Mouse (Mus musculus): ENCODE measurements at regions not wholly inside any gene's neighbourhood (a gene's known extent, or its start where the extent isn't known, plus 50 kb on each side); places are given as distances from the start of the nearest gene placed in this dataset.

DNA sequence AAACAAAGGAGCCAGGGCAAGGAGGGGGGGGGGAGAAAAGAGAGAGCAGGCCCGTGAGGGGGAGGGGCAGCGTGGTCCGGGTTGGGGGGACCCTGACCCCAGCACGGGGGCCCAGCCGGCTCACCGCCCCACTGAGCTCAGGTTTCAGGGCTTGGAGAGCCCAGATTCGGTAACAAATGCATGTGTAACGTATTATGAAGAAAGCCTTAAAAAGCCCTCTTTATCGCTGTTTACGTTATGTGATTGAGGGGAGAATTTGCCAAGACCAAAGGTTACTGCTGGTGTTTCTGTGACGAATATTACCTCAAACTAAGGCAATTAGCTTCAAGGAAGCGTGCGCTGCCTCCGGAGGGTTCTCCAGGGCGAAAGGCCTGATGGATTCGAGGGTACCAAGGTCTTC lies 54.2 kb downstream of the Barx1 start:
- no peak for DNase-seq (ENCODE audit: low spot score)

DNA sequence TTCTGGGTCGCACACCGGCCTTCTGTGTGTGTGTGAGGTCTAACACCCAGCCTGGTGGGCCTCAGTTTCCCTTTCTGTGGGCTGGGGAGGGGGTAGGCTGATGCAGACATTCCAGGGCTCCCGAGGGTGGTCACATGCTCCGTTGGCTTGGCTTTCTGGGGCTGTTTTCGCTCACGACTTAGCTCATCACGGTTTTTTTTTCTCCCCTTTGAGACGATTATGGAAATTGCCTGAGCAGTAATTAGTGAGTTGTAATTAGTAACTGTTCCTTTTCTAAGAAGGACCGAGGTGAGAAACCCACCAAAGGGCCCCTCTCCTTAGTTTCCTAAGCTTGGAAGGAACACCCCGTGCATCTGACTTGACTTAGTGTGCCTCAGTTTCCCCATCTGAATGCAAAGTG lies 54.7 kb downstream of the Barx1 start:
- no peak for DNase-seq (ENCODE audit: low spot score)

GRCm38 (mm10) chr13:48723676-48724075 lies 60.9 kb downstream of the Barx1 start:
- no peak for DNase-seq (ENCODE audit: low spot score)

- no peak for DNase-seq (ENCODE audit: low spot score)
Measured at GRCm38 (mm10) chr13:48726430-48726829, 63.6 kb downstream of the Barx1 start.

GRCm38 (mm10) chr13:48731046-48731996 lies 68.5 kb downstream of the Barx1 start:
- DNase-seq (ENCODE audit: low spot score), result peak; percentile 16

DNA sequence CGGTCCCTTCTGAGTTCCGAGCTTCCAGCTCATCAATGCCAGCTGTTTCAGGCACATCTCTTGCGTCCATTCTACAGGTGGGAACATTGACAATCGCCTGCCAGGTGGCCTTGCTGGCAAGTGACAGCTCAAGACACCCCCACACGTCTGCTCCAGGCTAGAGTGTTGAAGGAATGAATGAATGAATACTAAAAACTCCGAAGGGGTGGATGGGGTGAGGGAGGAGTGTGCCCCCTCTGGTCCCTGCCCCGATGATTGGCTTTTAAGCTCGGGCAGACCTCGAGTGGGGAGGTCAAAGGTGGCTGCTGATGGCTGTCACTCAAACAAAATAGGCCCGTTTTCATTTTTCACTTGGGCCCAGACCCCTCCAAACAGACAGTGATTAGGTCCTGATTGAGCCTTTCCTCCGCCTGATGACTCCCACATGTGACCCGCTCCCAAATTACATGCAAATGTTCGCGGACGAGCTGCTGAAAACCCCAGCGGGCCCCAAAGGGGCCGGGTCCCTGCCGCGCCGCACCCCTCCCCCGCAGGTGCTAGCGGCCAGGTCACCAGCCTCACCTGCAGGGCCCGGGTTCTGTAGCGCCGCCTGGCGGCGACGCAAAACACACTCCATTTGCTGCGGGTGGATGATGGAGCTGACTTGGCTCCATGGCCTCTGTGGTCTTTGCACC lies 69.5 kb downstream of the Barx1 start:
- peak; percentile 18 for DNase-seq (ENCODE audit: low spot score)

DNA sequence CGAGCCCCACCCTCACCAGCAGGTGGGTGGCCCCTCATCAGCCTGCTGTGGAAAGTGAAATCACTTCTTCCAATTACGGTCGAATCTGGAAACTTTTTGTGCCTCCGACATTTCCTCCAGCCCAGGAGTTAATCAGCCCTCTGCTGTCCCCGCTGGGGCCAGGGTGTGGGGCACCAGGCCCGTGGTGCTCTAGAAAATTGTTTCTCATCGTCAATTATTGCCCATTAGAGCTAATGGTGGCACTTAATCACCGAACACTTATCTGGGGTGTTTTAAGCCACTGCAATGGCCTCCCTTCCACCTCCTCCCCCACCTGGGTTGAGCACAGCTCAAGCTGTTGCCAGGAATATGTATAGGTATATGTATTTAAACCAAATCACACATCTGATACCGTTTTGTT lies 72.2 kb downstream of the Barx1 start:
- DNase-seq (ENCODE audit: low spot score), result no peak

GRCm38 (mm10) chr13:48745566-48745965 lies 82.8 kb downstream of the Barx1 start:
- DNase-seq (ENCODE audit: low spot score), result no peak

DNA sequence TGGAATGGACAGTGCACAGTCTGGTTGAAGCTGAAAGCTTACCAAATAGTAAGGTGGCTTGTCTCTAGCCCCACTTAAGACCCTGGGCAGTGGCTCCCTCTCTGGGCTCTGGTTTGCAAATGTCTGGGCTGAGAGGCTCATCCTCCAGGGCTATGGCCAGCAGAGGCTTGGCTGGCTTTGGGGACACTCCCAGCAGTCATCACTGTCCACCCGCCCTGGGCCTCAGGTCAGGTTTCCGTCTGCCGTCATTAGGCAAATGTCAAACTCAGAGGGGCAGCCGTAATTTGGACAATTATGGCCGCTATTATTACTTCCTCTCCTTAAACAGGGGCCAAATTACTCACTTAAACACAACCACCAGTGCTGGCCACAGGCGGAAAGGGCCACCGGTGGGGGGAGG lies 83.5 kb downstream of the Barx1 start:
- DNase-seq (ENCODE audit: low spot score), result no peak

Data from urinary bladder, postnatal 25 days (tissue).